Mouse (Mus musculus) spleen, adult 2 months (tissue): ENCODE measurements around the gene Scgb1c1. TPM values are rescaled to one million over a fixed set of nuclear protein-coding genes. Genes with fewer than 3 reads are reported as not detected.

Experiments
- DNase-seq, 2 experiments: peaks; one replicate each; pipeline versions ENCODE4 v3.0.0 to v3.0.0-alpha.2; 2012 to 2021; ENCODE audit warnings: low spot score in 2 of 2, low read depth in 1 of 2
- H3K27ac ChIP-seq: fragments of 200-500 bp; 2 replicates; pipeline ENCODE4 v1.5.1; 2012; ENCODE audit warnings: low read length, inconsistent platforms; ENCODE audit not compliant: insufficient read depth
- H3K27me3 ChIP-seq: fragments of 200-500 bp; 2 replicates; pipeline ENCODE4 v1.6.1; 2012; ENCODE audit warnings: mild to moderate bottlenecking, moderate library complexity, low read length, inconsistent platforms; ENCODE audit not compliant: control insufficient read depth, insufficient read depth
- H3K36me3 ChIP-seq: fragments of 200-500 bp; 2 replicates; pipeline ENCODE4 v1.6.1; 2012; ENCODE audit warnings: mild to moderate bottlenecking, low read length, inconsistent platforms; ENCODE audit not compliant: control insufficient read depth, insufficient read depth
- H3K4me1 ChIP-seq: fragments of 200-500 bp; 2 replicates; pipeline ENCODE4 v1.6.1; 2011; ENCODE audit warnings: inconsistent platforms; ENCODE audit not compliant: control insufficient read depth, insufficient read depth, insufficient read length
- H3K4me3 ChIP-seq: fragments of 200-500 bp; 2 replicates; pipeline ENCODE4 v1.5.1; 2011; ENCODE audit warnings: mild to moderate bottlenecking, inconsistent platforms; ENCODE audit not compliant: insufficient read depth, insufficient read length; ENCODE audit errors: extremely low read depth
- CTCF ChIP-seq: fragments of 200-500 bp; IDR thresholded peaks from 2 replicates; pipeline ENCODE4 v1.5.1; 2011; ENCODE audit warnings: mild to moderate bottlenecking, inconsistent platforms; ENCODE audit not compliant: insufficient read depth, insufficient read length, insufficient replicate concordance; ENCODE audit errors: extremely low read depth
- POLR2A ChIP-seq: fragments of 200-500 bp; IDR thresholded peaks from 2 replicates; pipeline ENCODE4 v1.6.1; 2011; ENCODE audit warnings: low read depth, low read length, inconsistent platforms
- WGBS: fragments of 180-500 bp; shearing (Covaris S2); methylation state at CpG from one replicate; pipeline ENCODE4 v1.1.7; 2018; 5-methylcytosine and 5-hydroxymethylcytosine counted together
- polyA plus RNA-seq: library from polyadenylated mRNA; depleted of rRNA; stranded (reverse); fragments of >200 nt; gene quantifications from 2 replicates; pipeline ENCODE4 v1.2.3, GENCODE M21; 2012

Scgb1c1 gene
- polyA plus RNA-seq, 1 experiment: 0.25 TPM

- H3K27me3 ChIP-seq: no peaks in the 10 kb centered on the region
- no peaks in the 10 kb centered on the region for H3K36me3 ChIP-seq
- H3K4me3 ChIP-seq: no peak overlapping the region
- TF ChIP-seq CTCF: no peak
- TF ChIP-seq POLR2A: no peak
- H3K27ac ChIP-seq: no peak overlapping the region
- H3K4me1 ChIP-seq: no peaks in the 10 kb centered on the region
- no peak for DNase-seq
- WGBS: 85% methylated on average over 4 of the region's 4 CpGs
Observed at GRCm38 (mm10) chr7:140833341-140833740, 12.0 kb upstream of the Scgb1c1 start.

- 80% methylated on average over 20 of the region's 20 CpGs for WGBS
- no peak for DNase-seq
Observed at GRCm38 (mm10) chr7:140834968-140835757, 10.2 kb upstream of the Scgb1c1 start, which contains the start of gene Urah. Gene Urah (plus strand): TSS chr7:140835018.

GRCm38 (mm10) chr7:140835758-140836087 lies 9.6 kb upstream of the Scgb1c1 start:
- no peak for DNase-seq
- no peaks in the 10 kb centered on the region for H3K27me3 ChIP-seq
- TF ChIP-seq POLR2A (no peak), CTCF (no peak)
- H3K36me3 ChIP-seq: no peaks in the 10 kb centered on the region
- H3K4me1 ChIP-seq: no peaks in the 10 kb centered on the region
- WGBS: 92% methylated on average over 2 of the region's 2 CpGs
- no peak overlapping the region for H3K4me3 ChIP-seq
- no peak overlapping the region for H3K27ac ChIP-seq

More at GRCm38 (mm10) chr7:140834968-140835757, 10.2 kb upstream of the Scgb1c1 start, which contains the start of gene Urah:
- TF ChIP-seq CTCF (no peak), POLR2A (no peak)
- no peak within 1 kb of the TSS for H3K4me3 ChIP-seq
- no peaks in the 10 kb centered on the region for H3K4me1 ChIP-seq
- H3K36me3 ChIP-seq: no peaks in the 10 kb centered on the region
- H3K27me3 ChIP-seq: no peaks in the 10 kb centered on the region
- no peak within 1 kb of the TSS for H3K27ac ChIP-seq

GRCm38 (mm10) chr7:140836243-140837115 lies 8.9 kb upstream of the Scgb1c1 start:
- H3K27ac ChIP-seq: no peak overlapping the region
- DNase-seq: no peak

GRCm38 (mm10) chr7:140839556-140839955 lies 5.8 kb upstream of the Scgb1c1 start:
- 67% methylated on average over 5 of the region's 5 CpGs for WGBS
- Histone ChIP-seq H3K4me3 (no peak overlapping the region), H3K27ac (no peak overlapping the region), H3K4me1 (no peaks in the 10 kb centered on the region), H3K36me3 (no peaks in the 10 kb centered on the region), H3K27me3 (no peaks in the 10 kb centered on the region)
- peak in 1 of 2 experiments; percentile 0 for DNase-seq
- TF ChIP-seq CTCF (no peak), POLR2A (no peak)

More at GRCm38 (mm10) chr7:140836243-140837115, 8.9 kb upstream of the Scgb1c1 start:
- Histone ChIP-seq H3K27me3 (no peaks in the 10 kb centered on the region), H3K4me3 (no peak overlapping the region), H3K4me1 (no peaks in the 10 kb centered on the region), H3K36me3 (no peaks in the 10 kb centered on the region)
- TF ChIP-seq CTCF: no peak
- 88% methylated on average over 9 of the region's 9 CpGs for WGBS

GRCm38 (mm10) chr7:140840750-140841735 lies 4.3 kb upstream of the Scgb1c1 start:
- DNase-seq: no peak

More at GRCm38 (mm10) chr7:140840750-140841735, 4.3 kb upstream of the Scgb1c1 start:
- WGBS: 54% methylated on average over 19 of the region's 19 CpGs
- no peaks in the 10 kb centered on the region for H3K27me3 ChIP-seq
- H3K4me3 ChIP-seq: no peak overlapping the region
- TF ChIP-seq POLR2A: no peak
- no peak for TF ChIP-seq CTCF
- no peak overlapping the region for H3K27ac ChIP-seq
- no peaks in the 10 kb centered on the region for H3K36me3 ChIP-seq
- no peaks in the 10 kb centered on the region for H3K4me1 ChIP-seq
